In genomic region chr17:4921121-4921520, GRCm38 (mm10) we compare ENCODE assay signal across 19 mouse cellular contexts.
DNase-seq lines count a peak whose midpoint lies in the region; ATAC-seq lines count a peak whose summit lies in the region.
"Had no signal": no experiment of that assay in that cellular context is flagged by ENCODE, and none has a peak within 500 bp of the region (broad histone marks: within the 10 kb centered on the region; RNA-seq: fewer than 3 reads in every experiment).

No protein-coding gene starts in this region.

- H3K9me3 ChIP-seq in midbrain, embryonic 10.5 days (replicated peaks): no peaks in the 10 kb centered on the region
- H3K9me3 ChIP-seq in midbrain, embryonic 14.5 days (ENCODE audit: control insufficient read depth, low read length): no peaks in the 10 kb centered on the region
- no peaks in the 10 kb centered on the region for H3K9me3 ChIP-seq in midbrain, embryonic 16.5 days (replicated peaks; ENCODE audit: control insufficient read depth, low read length, poor library complexity, severe bottlenecking)
- H3K9me3 ChIP-seq: heart, embryonic 10.5 days; limb, embryonic 12.5 days; lung, embryonic 15.5 days; neural tube, embryonic 12.5 days had no signal

- ATAC-seq in midbrain, embryonic 14.5 days (ENCODE audit: low FRiP score, low TSS enrichment): no peak
- ATAC-seq in midbrain, embryonic 16.5 days: no peak
- ATAC-seq: forebrain, postnatal 0 days had no signal

- no peaks in the 10 kb centered on the region for H3K4me1 ChIP-seq in midbrain, embryonic 10.5 days
- no peaks in the 10 kb centered on the region for H3K4me1 ChIP-seq in midbrain, embryonic 14.5 days (ENCODE audit: control insufficient read depth, insufficient read depth, low read length)
- no peaks in the 10 kb centered on the region for H3K4me1 ChIP-seq in midbrain, embryonic 16.5 days (ENCODE audit: control insufficient read depth, insufficient read depth, low read length)
- H3K4me1 ChIP-seq: heart, embryonic 10.5 days; limb, embryonic 12.5 days; lung, embryonic 15.5 days; neural tube, embryonic 12.5 days had no signal

- H3K27me3 ChIP-seq in midbrain, embryonic 10.5 days (ENCODE audit: low read depth, poor library complexity, severe bottlenecking): no peaks in the 10 kb centered on the region
- H3K27me3 ChIP-seq in midbrain, embryonic 14.5 days (ENCODE audit: control insufficient read depth, insufficient read depth, low read length): no peaks in the 10 kb centered on the region
- H3K27me3 ChIP-seq in midbrain, embryonic 16.5 days (ENCODE audit: control insufficient read depth, insufficient read depth, low read depth, low read length): no peaks in the 10 kb centered on the region
- H3K27me3 ChIP-seq: CH12.LX; limb, embryonic 12.5 days; lung, embryonic 15.5 days; neural tube, embryonic 12.5 days had no signal

- H3K4me2 ChIP-seq in midbrain, embryonic 14.5 days (ENCODE audit: low read length): no peak overlapping the region
- H3K4me2 ChIP-seq in midbrain, embryonic 16.5 days (ENCODE audit: low read length): no peak overlapping the region
- H3K4me2 ChIP-seq: hindbrain, embryonic 14.5 days; limb, embryonic 12.5 days; lung, embryonic 15.5 days; neural tube, embryonic 12.5 days had no signal

- H3K9ac ChIP-seq in midbrain, embryonic 14.5 days (replicated peaks; ENCODE audit: low read length): no peak overlapping the region
- no peak overlapping the region for H3K9ac ChIP-seq in midbrain, embryonic 16.5 days (ENCODE audit: low read depth, low read length)
- H3K9ac ChIP-seq: forebrain, postnatal 0 days; hindbrain, embryonic 14.5 days; limb, embryonic 12.5 days; liver, embryonic 14.5 days; lung, embryonic 15.5 days; neural tube, embryonic 12.5 days had no signal

- DNase-seq in midbrain, embryonic 10.5 days (ENCODE audit: low spot score): peak; percentile 6
- DNase-seq in midbrain, embryonic 14.5 days: no peak
- DNase-seq in kidney, adult 8-10 months: peak; percentile 82 to 89
- DNase-seq in kidney, postnatal 25 days: peak; percentile 80 to 91
- DNase-seq in cerebellum, adult 18-20 months: no peak
- no peak for DNase-seq in thymus, adult 18-20 months
- no peak for DNase-seq in testis, postnatal 10 days (ENCODE audit: low spot score)
- DNase-seq: cerebellum, postnatal 14 days; forebrain, postnatal 0 days; layer of hippocampus, adult 9-11 months; lung, postnatal 4 days had no signal

- no peak overlapping the region for H3K4me3 ChIP-seq in midbrain, embryonic 10.5 days
- no peak overlapping the region for H3K4me3 ChIP-seq in midbrain, embryonic 14.5 days (replicated peaks; ENCODE audit: low read depth, low read length)
- no peak overlapping the region for H3K4me3 ChIP-seq in midbrain, embryonic 16.5 days (ENCODE audit: low read depth, low read length)
- H3K4me3 ChIP-seq: heart, embryonic 10.5 days; limb, embryonic 12.5 days; lung, embryonic 15.5 days; neural tube, embryonic 12.5 days had no signal

- H3K36me3 ChIP-seq in midbrain, embryonic 10.5 days: no peaks in the 10 kb centered on the region
- no peaks in the 10 kb centered on the region for H3K36me3 ChIP-seq in midbrain, embryonic 14.5 days (ENCODE audit: control insufficient read depth, insufficient read depth, low read length)
- no peaks in the 10 kb centered on the region for H3K36me3 ChIP-seq in midbrain, embryonic 16.5 days (ENCODE audit: control insufficient read depth, insufficient read depth, low read length)
- H3K36me3 ChIP-seq: heart, embryonic 10.5 days; limb, embryonic 12.5 days; lung, embryonic 15.5 days; neural tube, embryonic 12.5 days had no signal

- H3K27ac ChIP-seq in midbrain, embryonic 10.5 days (replicated peaks): no peak overlapping the region
- no peak overlapping the region for H3K27ac ChIP-seq in midbrain, embryonic 14.5 days (replicated peaks; ENCODE audit: low read depth, low read length)
- no peak overlapping the region for H3K27ac ChIP-seq in midbrain, embryonic 16.5 days (ENCODE audit: low read length)
- H3K27ac ChIP-seq: heart, embryonic 10.5 days; hindbrain, embryonic 14.5 days; limb, embryonic 12.5 days; liver, embryonic 14.5 days; lung, embryonic 15.5 days; neural tube, embryonic 12.5 days had no signal

- 79% methylated on average over 7 of the region's 7 CpGs for WGBS in midbrain, embryonic 10.5 days
- 87% methylated on average over 7 of the region's 7 CpGs for WGBS in midbrain, embryonic 14.5 days
- 83% methylated on average over 7 of the region's 7 CpGs for WGBS in midbrain, embryonic 16.5 days

Comparison
In these comparisons a context has a peak if more than half of its experiments do, and no peak if none do; other contexts are left out.
1. DNase-seq: peak in midbrain, embryonic 10.5 days (single experiment), kidney, adult 8-10 months (2 of 2) and kidney, postnatal 25 days (2 of 2); none in midbrain, embryonic 14.5 days (single experiment), cerebellum, adult 18-20 months (0 of 2), thymus, adult 18-20 months (0 of 2) and testis, postnatal 10 days (single experiment).